Mouse (Mus musculus): ENCODE measurements around the gene Aagab. TPM values are rescaled to one million over a fixed set of nuclear protein-coding genes. Genes with fewer than 3 reads are reported as not detected.
A peak's percentile ranks its signal among the peaks of the same experiment; 100 is the strongest.

Aagab gene
- polyA plus RNA-seq (2015; fragmentation: Nextera tagmentation; extraction: Ambion mirVana): 26.1 and 26.5 TPM in 2 replicates

DNA sequence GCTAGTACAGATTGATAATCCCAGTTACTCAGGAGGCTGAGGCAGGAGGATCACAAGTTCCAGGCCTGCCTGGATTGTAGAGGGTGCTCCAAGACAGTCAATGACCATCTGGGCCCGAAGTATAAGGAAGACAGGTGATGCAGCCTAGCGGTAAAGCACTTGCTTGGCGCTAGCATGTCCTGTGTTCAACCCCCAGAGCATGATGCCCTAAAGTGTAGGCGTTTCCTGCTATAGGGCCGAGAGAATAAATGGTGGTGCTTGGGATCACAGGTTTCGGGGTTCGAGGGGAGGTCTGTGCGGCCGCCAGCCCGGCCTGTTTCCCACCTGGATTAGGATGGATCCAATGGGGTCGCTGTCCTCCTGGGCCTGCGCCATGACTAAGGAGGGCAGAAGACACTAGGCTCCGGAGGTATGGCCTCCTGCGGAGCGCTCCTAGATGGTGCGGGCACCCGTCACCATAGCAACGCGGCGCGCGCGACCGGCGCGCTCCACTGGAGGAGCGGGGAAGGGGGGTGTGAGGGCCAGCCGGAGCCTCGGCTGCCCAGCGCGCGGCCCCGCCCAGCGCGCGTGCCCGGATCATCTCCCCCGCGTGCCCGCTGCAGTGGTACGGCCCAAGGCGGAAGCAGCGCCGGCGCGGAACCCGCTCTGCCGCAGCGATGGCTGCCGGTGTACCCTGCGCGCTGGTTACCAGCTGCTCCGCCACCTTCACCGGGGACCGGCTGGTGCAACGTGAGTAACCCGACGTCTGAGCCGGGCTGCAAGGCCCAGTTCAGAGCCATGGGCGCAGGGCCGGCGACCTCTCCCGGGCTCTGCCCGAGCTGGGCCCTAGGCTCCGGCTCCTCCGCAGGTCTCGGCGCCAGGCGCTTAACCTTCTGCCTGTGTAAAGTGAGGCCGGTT is at the start of gene Aagab, which contains the start of gene Iqch:
TSS of gene Aagab (plus strand) at position 618 of the 897 bp plus-strand sequence.
TSS of gene Iqch (minus strand) at position 451 of the 897 bp plus-strand sequence.
- H3K4me3 ChIP-seq (ENCODE audit: low read depth, low read length): peak within 1 kb of the TSS; percentile 96
- H3K36me3 ChIP-seq (ENCODE audit: control insufficient read depth, insufficient read depth): no peaks in the 10 kb centered on the region
- H3K27ac ChIP-seq (ENCODE audit: low read depth, low read length): peak within 1 kb of the TSS; percentile 51; the same call in 1 of the 2 replicates
- H3K4me2 ChIP-seq (replicated peaks; ENCODE audit: low read depth): peak within 1 kb of the TSS; percentile 71
- H3K4me1 ChIP-seq (replicated peaks; ENCODE audit: control insufficient read depth, insufficient read depth, low read length): peaks cover 2% of the 10 kb centered on the region; the same call in 1 of the 2 replicates
- H3K9ac ChIP-seq (ENCODE audit: low read depth, low read length): peak within 1 kb of the TSS; percentile 86
- H3K27me3 ChIP-seq (replicated peaks; ENCODE audit: control insufficient read depth, insufficient read depth, low read length): no peaks in the 10 kb centered on the region
- H3K9me3 ChIP-seq (ENCODE audit: control insufficient read depth): no peaks in the 10 kb centered on the region
- ATAC-seq: peak; percentile 98
- peak; percentile 37; the same call in 1 of the 2 replicates for TF ChIP-seq CTCF (IDR thresholded peaks at IDR 0.05; ENCODE audit: low read depth)
- WGBS: 1% methylated on average over 68 of the region's 70 CpGs

DNA sequence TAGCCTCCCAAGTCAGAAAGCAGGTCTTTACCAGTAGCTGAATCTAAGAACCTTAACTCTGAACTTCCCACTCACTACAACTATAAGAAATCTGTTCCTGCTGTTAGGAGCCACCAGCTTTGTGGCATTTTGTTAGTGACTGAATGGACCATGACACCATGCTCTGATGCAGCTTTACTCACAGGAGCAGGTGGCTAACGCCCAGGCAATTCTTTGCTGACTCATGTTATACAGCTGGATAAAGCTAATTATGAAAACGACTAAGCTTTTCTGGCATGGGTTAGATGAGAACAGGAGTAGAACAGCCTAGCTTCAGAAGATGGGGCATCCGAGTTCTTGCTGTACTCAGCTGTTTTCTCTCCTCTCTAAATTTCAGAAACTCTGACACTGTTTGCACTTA is 48.8 kb upstream of the Aagab start:
- Histone ChIP-seq H3K4me2 (replicated peaks; ENCODE audit: low read depth) (no peak overlapping the region), H3K36me3 (ENCODE audit: control insufficient read depth, insufficient read depth) (no peaks in the 10 kb centered on the region), H3K4me1 (replicated peaks; ENCODE audit: control insufficient read depth, insufficient read depth, low read length) (no peaks in the 10 kb centered on the region), H3K27ac (ENCODE audit: low read depth, low read length) (no peak overlapping the region), H3K9me3 (ENCODE audit: control insufficient read depth) (no peaks in the 10 kb centered on the region), H3K9ac (ENCODE audit: low read depth, low read length) (no peak overlapping the region), H3K27me3 (replicated peaks; ENCODE audit: control insufficient read depth, insufficient read depth, low read length) (no peaks in the 10 kb centered on the region), H3K4me3 (ENCODE audit: low read depth, low read length) (no peak overlapping the region)
- ATAC-seq: no peak
- 70% methylated on average over 3 of the region's 3 CpGs for WGBS
- TF ChIP-seq CTCF (IDR thresholded peaks at IDR 0.05; ENCODE audit: low read depth): no peak

DNA sequence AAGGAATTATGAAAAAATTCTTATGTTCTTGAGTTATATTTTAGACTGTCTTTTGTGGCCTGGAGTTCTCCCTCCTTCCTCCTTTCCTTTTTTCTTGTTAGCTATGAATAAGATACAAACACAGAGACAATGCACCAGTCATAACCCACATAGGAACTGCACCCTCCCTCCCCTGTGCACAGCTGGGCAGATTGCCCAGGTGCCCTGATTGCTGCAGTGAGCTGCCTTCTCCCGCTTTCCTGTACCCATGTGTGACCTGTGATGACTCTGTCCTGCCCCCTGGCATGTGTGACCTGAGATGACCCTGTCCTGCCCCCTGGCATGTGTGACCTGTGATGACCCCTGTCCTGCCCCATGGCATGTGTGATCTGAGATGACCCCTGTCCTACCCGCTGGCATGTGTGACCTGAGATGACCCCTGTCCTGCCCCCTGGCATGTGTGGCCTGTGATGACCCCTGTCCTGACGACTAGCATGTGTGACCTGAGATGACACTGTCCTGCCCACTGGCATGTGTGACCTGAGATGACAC is 46.9 kb upstream of the Aagab start:
- H3K27ac ChIP-seq (ENCODE audit: low read depth, low read length): no peak overlapping the region
- TF ChIP-seq CTCF (IDR thresholded peaks at IDR 0.05; ENCODE audit: low read depth): no peak
- no peak overlapping the region for H3K9ac ChIP-seq (ENCODE audit: low read depth, low read length)
- no peak for ATAC-seq
- no peaks in the 10 kb centered on the region for H3K36me3 ChIP-seq (ENCODE audit: control insufficient read depth, insufficient read depth)
- 71% methylated on average over 3 of the region's 3 CpGs for WGBS
- H3K27me3 ChIP-seq (replicated peaks; ENCODE audit: control insufficient read depth, insufficient read depth, low read length): no peaks in the 10 kb centered on the region; the same call in 1 of the 2 replicates
- H3K9me3 ChIP-seq (ENCODE audit: control insufficient read depth): no peaks in the 10 kb centered on the region
- H3K4me1 ChIP-seq (replicated peaks; ENCODE audit: control insufficient read depth, insufficient read depth, low read length): no peaks in the 10 kb centered on the region
- no peak overlapping the region for H3K4me2 ChIP-seq (replicated peaks; ENCODE audit: low read depth)
- H3K4me3 ChIP-seq (ENCODE audit: low read depth, low read length): no peak overlapping the region

DNA sequence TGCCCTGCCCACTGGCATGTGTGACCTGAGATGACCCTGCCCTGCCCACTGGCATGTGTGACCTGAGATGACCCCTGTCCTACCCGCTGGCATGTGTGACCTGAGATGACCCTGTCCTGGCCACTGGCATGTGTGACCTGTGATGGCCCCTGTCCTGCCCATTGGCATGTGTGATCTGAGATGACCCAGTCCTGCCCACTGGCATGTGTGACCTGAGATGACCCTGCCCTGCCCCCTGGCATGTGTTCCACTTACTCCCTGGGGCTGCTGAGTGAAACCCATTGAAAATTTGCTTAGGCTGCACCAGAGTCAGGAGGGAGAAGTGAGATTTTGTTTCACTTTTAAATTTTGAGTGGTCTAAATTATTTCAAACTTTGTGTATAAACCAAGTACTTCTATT is 46.1 kb upstream of the Aagab start:
- Histone ChIP-seq H3K4me2 (replicated peaks; ENCODE audit: low read depth) (no peak overlapping the region), H3K4me3 (ENCODE audit: low read depth, low read length) (no peak overlapping the region), H3K27me3 (replicated peaks; ENCODE audit: control insufficient read depth, insufficient read depth, low read length) (no peaks in the 10 kb centered on the region; the same call in 1 of the 2 replicates), H3K9me3 (ENCODE audit: control insufficient read depth) (no peaks in the 10 kb centered on the region), H3K36me3 (ENCODE audit: control insufficient read depth, insufficient read depth) (no peaks in the 10 kb centered on the region), H3K27ac (ENCODE audit: low read depth, low read length) (no peak overlapping the region), H3K4me1 (replicated peaks; ENCODE audit: control insufficient read depth, insufficient read depth, low read length) (no peaks in the 10 kb centered on the region), H3K9ac (ENCODE audit: low read depth, low read length) (no peak overlapping the region)
- ATAC-seq: no peak
- no peak for TF ChIP-seq CTCF (IDR thresholded peaks at IDR 0.05; ENCODE audit: low read depth)
- WGBS: 79% methylated on average over 1 of the region's 1 CpGs

DNA sequence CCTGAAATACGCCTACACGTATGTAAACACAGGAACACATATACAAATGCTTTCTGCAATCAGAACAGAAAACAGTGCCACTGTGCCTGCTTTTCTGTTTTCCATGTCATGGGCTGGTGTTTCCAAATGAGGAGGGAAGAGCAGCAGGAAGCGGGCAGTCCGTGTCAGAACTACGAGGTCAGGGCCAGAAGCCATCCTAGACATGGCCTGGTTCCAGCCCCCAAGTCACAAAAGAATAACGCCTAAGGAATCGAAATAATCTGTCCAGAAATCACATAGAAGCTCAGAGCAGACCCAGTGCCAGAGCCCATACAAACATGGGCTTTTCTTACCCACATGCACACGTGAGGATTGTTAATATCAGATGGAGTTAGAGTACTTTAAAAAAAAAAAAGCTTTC is 45.5 kb upstream of the Aagab start:
- Histone ChIP-seq H3K27me3 (replicated peaks; ENCODE audit: control insufficient read depth, insufficient read depth, low read length) (no peaks in the 10 kb centered on the region; the same call in 1 of the 2 replicates), H3K9ac (ENCODE audit: low read depth, low read length) (no peak overlapping the region), H3K4me1 (replicated peaks; ENCODE audit: control insufficient read depth, insufficient read depth, low read length) (no peaks in the 10 kb centered on the region), H3K4me2 (replicated peaks; ENCODE audit: low read depth) (no peak overlapping the region), H3K4me3 (ENCODE audit: low read depth, low read length) (no peak overlapping the region), H3K36me3 (ENCODE audit: control insufficient read depth, insufficient read depth) (no peaks in the 10 kb centered on the region), H3K9me3 (ENCODE audit: control insufficient read depth) (no peaks in the 10 kb centered on the region), H3K27ac (ENCODE audit: low read depth, low read length) (no peak overlapping the region)
- WGBS: 82% methylated on average over 8 of the region's 8 CpGs
- TF ChIP-seq CTCF (IDR thresholded peaks at IDR 0.05; ENCODE audit: low read depth): no peak
- ATAC-seq: no peak

DNA sequence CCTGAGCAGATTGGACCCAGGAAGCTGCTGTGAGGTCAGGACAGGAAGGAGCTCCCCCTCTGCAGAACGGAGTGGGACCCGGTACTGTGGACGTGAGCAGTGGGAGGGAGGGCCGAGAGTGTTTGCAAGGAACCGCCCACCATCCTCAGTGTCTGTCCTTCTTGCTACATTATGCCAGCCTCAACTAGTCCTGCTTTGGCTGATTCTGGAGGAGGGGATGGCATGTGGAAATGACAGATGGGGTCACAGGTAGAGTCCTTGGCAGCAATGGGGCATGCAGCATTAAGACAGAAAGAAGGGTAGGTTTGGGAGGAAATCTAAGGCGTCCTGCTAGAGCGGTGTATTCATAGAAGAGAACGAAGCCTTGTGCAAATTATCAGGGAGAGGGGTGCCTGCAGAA is 40.5 kb upstream of the Aagab start:
- H3K9ac ChIP-seq (ENCODE audit: low read depth, low read length): no peak overlapping the region
- no peak overlapping the region for H3K27ac ChIP-seq (ENCODE audit: low read depth, low read length)
- H3K36me3 ChIP-seq (ENCODE audit: control insufficient read depth, insufficient read depth): no peaks in the 10 kb centered on the region
- no peak overlapping the region for H3K4me2 ChIP-seq (replicated peaks; ENCODE audit: low read depth)
- no peak for ATAC-seq
- 68% methylated on average over 8 of the region's 8 CpGs for WGBS
- no peak for TF ChIP-seq CTCF (IDR thresholded peaks at IDR 0.05; ENCODE audit: low read depth)
- no peaks in the 10 kb centered on the region for H3K4me1 ChIP-seq (replicated peaks; ENCODE audit: control insufficient read depth, insufficient read depth, low read length)
- H3K27me3 ChIP-seq (replicated peaks; ENCODE audit: control insufficient read depth, insufficient read depth, low read length): no peaks in the 10 kb centered on the region; the same call in 1 of the 2 replicates
- H3K4me3 ChIP-seq (ENCODE audit: low read depth, low read length): no peak overlapping the region
- no peaks in the 10 kb centered on the region for H3K9me3 ChIP-seq (ENCODE audit: control insufficient read depth)
